ENCODE assay signal across 8 mouse cellular contexts in genomic region chr6:134566818-134567485, GRCm38 (mm10). TPM values are rescaled to one million over a fixed set of nuclear protein-coding genes. Genes with fewer than 3 reads are reported as not detected.
DNase-seq lines count a peak whose midpoint lies in the region; ATAC-seq lines count a peak whose summit lies in the region.

Lrp6 (minus strand) TSS chr6:134566965.

- peak; percentile 93 for ATAC-seq in hindbrain, embryonic 13.5 days (ENCODE audit: low FRiP score)

- H3K4me3 ChIP-seq in hindbrain, embryonic 13.5 days, result peak within 1 kb of the TSS; percentile 95

- peak within 1 kb of the TSS; percentile 76 for H3K4me2 ChIP-seq in hindbrain, embryonic 13.5 days

- DNase-seq in NIH3T3 (ENCODE audit: low read depth), result peak; percentile 97
- peak; percentile 85 for DNase-seq in cerebellum, adult 9-11 months
- peak; percentile 71 for DNase-seq in frontal cortex, postnatal 25 days (ENCODE audit: low spot score in 2 of 2)
- DNase-seq in layer of hippocampus, postnatal 25 days (ENCODE audit: extremely low spot score in 1 of 2, low spot score in 1 of 2), result peak; percentile 69 to 87
- peak; percentile 85 for DNase-seq in lung, postnatal 14 days
- DNase-seq in ovary, postnatal 36 days (ENCODE audit: low spot score), result peak; percentile 87
- DNase-seq in thymus, postnatal 14 days, result peak; percentile 86

- no peaks in the 10 kb centered on the region for H3K9me3 ChIP-seq in hindbrain, embryonic 13.5 days

- H3K27ac ChIP-seq in hindbrain, embryonic 13.5 days, result peak within 1 kb of the TSS; percentile 100

- under 1% methylated on average over 95 of the region's 99 CpGs for WGBS in hindbrain, embryonic 13.5 days

- no peaks in the 10 kb centered on the region for H3K27me3 ChIP-seq in hindbrain, embryonic 13.5 days

- H3K9ac ChIP-seq in hindbrain, embryonic 13.5 days, result peak within 1 kb of the TSS; percentile 97

- H3K4me1 ChIP-seq in hindbrain, embryonic 13.5 days (replicated peaks), result peaks cover 37% of the 10 kb centered on the region

- no peaks in the 10 kb centered on the region for H3K36me3 ChIP-seq in hindbrain, embryonic 13.5 days

RNA-seq across cellular contexts. Expression of gene Lrp6, which starts in this region (rescaled TPM):
- polyA plus RNA-seq in hindbrain, embryonic 13.5 days (2015; fragmentation: Nextera tagmentation; extraction: Ambion mirVana), result 20.6 and 22.3 TPM in 2 replicates
- 10 to 100 TPM; 48.3 to 49.3 TPM for total RNA-seq in layer of hippocampus, postnatal 25 days (2021)

Comparison
In these comparisons a context has a peak if more than half of its experiments do, and no peak if none do; other contexts are left out.
1. Peak in every context shown above with its lines: DNase-seq, ATAC-seq, H3K4me3 ChIP-seq and H3K27ac ChIP-seq.